Comparison of ENCODE assay signal across 9 mouse cellular contexts in genomic region chr7:126881040-126881439, GRCm38 (mm10). TPM values are rescaled to one million over a fixed set of nuclear protein-coding genes. Genes with fewer than 3 reads are reported as not detected.
DNase-seq lines count a peak whose midpoint lies in the region; ATAC-seq and TF ChIP-seq lines count a peak whose summit lies in the region.
"Had no signal": no experiment of that assay in that cellular context is flagged by ENCODE, and none has a peak within 500 bp of the region (broad histone marks: within the 10 kb centered on the region; RNA-seq: fewer than 3 reads in every experiment).

No protein-coding gene starts in this region.

- H3K4me3 ChIP-seq in embryonic facial prominence, embryonic 15.5 days (replicated peaks) = no peak overlapping the region
- H3K4me3 ChIP-seq in heart, embryonic 12.5 days = peak overlapping the region; percentile 73
- H3K4me3 ChIP-seq in kidney, embryonic 15.5 days (replicated peaks) = peak overlapping the region; percentile 67; the same call in 1 of the 2 replicates
- H3K4me3 ChIP-seq in thymus, adult 2 months (ENCODE audit: control insufficient read depth, insufficient read depth, low read length) = no peak overlapping the region

- TF ChIP-seq CTCF in thymus, adult 2 months (IDR thresholded peaks at IDR 0.05; ENCODE audit: borderline replicate concordance, control insufficient read depth, extremely low read depth, insufficient read depth, low read length, poor library complexity) = no peak

- H3K4me1 ChIP-seq in embryonic facial prominence, embryonic 15.5 days = peaks cover 25% of the 10 kb centered on the region
- H3K4me1 ChIP-seq in heart, embryonic 12.5 days (replicated peaks) = peaks cover 34% of the 10 kb centered on the region
- peaks cover 31% of the 10 kb centered on the region for H3K4me1 ChIP-seq in kidney, embryonic 15.5 days
- H3K4me1 ChIP-seq in thymus, adult 2 months (replicated peaks; ENCODE audit: control insufficient read depth, insufficient read depth, low read length) = peaks cover 27% of the 10 kb centered on the region

- no peak for ATAC-seq in embryonic facial prominence, embryonic 15.5 days (ENCODE audit: insufficient number of reproducible peaks, low FRiP score, low TSS enrichment, low read depth)
- no peak for ATAC-seq in heart, embryonic 12.5 days (ENCODE audit: insufficient number of reproducible peaks, low FRiP score)
- no peak for ATAC-seq in kidney, embryonic 15.5 days (replicated peaks; ENCODE audit: low FRiP score)
- no peak for ATAC-seq in inflammation-experienced regulatory T-cells, adult 6 months

- DNase-seq in lung, postnatal 25 days (ENCODE audit: low spot score) = peak; percentile 83
- no peak for DNase-seq in natural killer cell, adult 2 months (ENCODE audit: low spot score in 2 of 2)
- no peak for DNase-seq in layer of hippocampus, postnatal 25 days (ENCODE audit: extremely low spot score in 1 of 2, low spot score in 1 of 2)
- no peak for DNase-seq in thymus, adult 2 months

- TF ChIP-seq POLR2A in thymus, adult 2 months (IDR thresholded peaks at IDR 0.05; ENCODE audit: control insufficient read depth, extremely low read depth, insufficient read depth, low read length, poor library complexity) = no peak

- no peak overlapping the region for H3K9ac ChIP-seq in embryonic facial prominence, embryonic 15.5 days
- peak overlapping the region; percentile 82; the same call in 1 of the 2 replicates for H3K9ac ChIP-seq in heart, embryonic 12.5 days
- peak overlapping the region; percentile 35; the same call in 1 of the 2 replicates for H3K9ac ChIP-seq in kidney, embryonic 15.5 days
- H3K9ac ChIP-seq: stomach, embryonic 15.5 days had no signal

- peaks cover 45% of the 10 kb centered on the region for H3K36me3 ChIP-seq in embryonic facial prominence, embryonic 15.5 days
- H3K36me3 ChIP-seq in heart, embryonic 12.5 days = peaks cover 45% of the 10 kb centered on the region
- H3K36me3 ChIP-seq in kidney, embryonic 15.5 days = peaks cover 46% of the 10 kb centered on the region
- peaks cover 37% of the 10 kb centered on the region for H3K36me3 ChIP-seq in thymus, adult 2 months (ENCODE audit: control insufficient read depth, insufficient read depth, low read length)

- H3K27me3 ChIP-seq in embryonic facial prominence, embryonic 15.5 days = no peaks in the 10 kb centered on the region
- H3K27me3 ChIP-seq in heart, embryonic 12.5 days (replicated peaks) = no peaks in the 10 kb centered on the region
- no peaks in the 10 kb centered on the region for H3K27me3 ChIP-seq in kidney, embryonic 15.5 days
- H3K27me3 ChIP-seq in thymus, adult 2 months (ENCODE audit: control insufficient read depth, insufficient read depth, low read length) = no peaks in the 10 kb centered on the region
- H3K27me3 ChIP-seq: stomach, embryonic 15.5 days had no signal

- peak overlapping the region; percentile 82; the same call in 1 of the 2 replicates for H3K4me2 ChIP-seq in embryonic facial prominence, embryonic 15.5 days (replicated peaks)
- peak overlapping the region; percentile 92 for H3K4me2 ChIP-seq in heart, embryonic 12.5 days
- H3K4me2 ChIP-seq in kidney, embryonic 15.5 days = peak overlapping the region; percentile 92

- WGBS in embryonic facial prominence, embryonic 15.5 days = 68% methylated on average over 6 of the region's 6 CpGs
- 62% methylated on average over 6 of the region's 6 CpGs for WGBS in heart, embryonic 12.5 days
- 67% methylated on average over 6 of the region's 6 CpGs for WGBS in kidney, embryonic 15.5 days
- WGBS in thymus, adult 2 months = 46% methylated on average over 6 of the region's 6 CpGs

- no peaks in the 10 kb centered on the region for H3K9me3 ChIP-seq in embryonic facial prominence, embryonic 15.5 days (replicated peaks)
- H3K9me3 ChIP-seq in heart, embryonic 12.5 days (replicated peaks) = no peaks in the 10 kb centered on the region
- H3K9me3 ChIP-seq in kidney, embryonic 15.5 days (replicated peaks) = no peaks in the 10 kb centered on the region
- H3K9me3 ChIP-seq: stomach, embryonic 15.5 days had no signal

- H3K27ac ChIP-seq in embryonic facial prominence, embryonic 15.5 days (replicated peaks) = no peak overlapping the region
- H3K27ac ChIP-seq in heart, embryonic 12.5 days (ENCODE audit: poor library complexity, severe bottlenecking) = peak overlapping the region; percentile 89
- H3K27ac ChIP-seq in kidney, embryonic 15.5 days = peak overlapping the region; percentile 73
- no peak overlapping the region for H3K27ac ChIP-seq in thymus, adult 2 months (ENCODE audit: control insufficient read depth, insufficient read depth, low read length)
- H3K27ac ChIP-seq: stomach, embryonic 15.5 days had no signal

RNA-seq across cellular contexts. Expression of gene Taok2, which starts 3.5 kb away (rescaled TPM):
- polyA plus RNA-seq in embryonic facial prominence, embryonic 15.5 days (2015; fragmentation: Nextera tagmentation; extraction: Ambion mirVana) = 50.4 and 50.6 TPM in 2 replicates
- polyA plus RNA-seq in heart, embryonic 12.5 days (2016; fragmentation: Nextera tagmentation; extraction: Ambion mirVana) = 40.8 and 42.5 TPM in 2 replicates
- polyA plus RNA-seq in kidney, embryonic 15.5 days (2015; fragmentation: Nextera tagmentation; extraction: Ambion mirVana) = 45.8 and 54.2 TPM in 2 replicates
- polyA plus RNA-seq in inflammation-experienced regulatory T-cells, adult 6 months (2017; shearing (Covaris generic)) = 10 to 100 TPM; 16.8 to 20.3 (median 19.6) TPM
- total RNA-seq in layer of hippocampus, postnatal 25 days (2021) = 100 to 1,000 TPM; 150 to 163 TPM
- polyA plus RNA-seq in thymus, adult 2 months (2012; rRNA removed) = 182 and 198 TPM in 2 replicates

RNA-seq across cellular contexts. Expression of gene Ino80e, which starts 18.9 kb away (rescaled TPM):
- polyA plus RNA-seq in embryonic facial prominence, embryonic 15.5 days (2015; fragmentation: Nextera tagmentation; extraction: Ambion mirVana) = 84.4 and 92.0 TPM in 2 replicates
- polyA plus RNA-seq in heart, embryonic 12.5 days (2016; fragmentation: Nextera tagmentation; extraction: Ambion mirVana) = 62.9 and 66.8 TPM in 2 replicates
- polyA plus RNA-seq in kidney, embryonic 15.5 days (2015; fragmentation: Nextera tagmentation; extraction: Ambion mirVana) = 88.9 and 91.0 TPM in 2 replicates
- 10 to 100 TPM; 63.0 to 88.4 (median 68.7) TPM for polyA plus RNA-seq in inflammation-experienced regulatory T-cells, adult 6 months (2017; shearing (Covaris generic))
- 10 to 100 TPM; 50.7 to 51.7 TPM for total RNA-seq in layer of hippocampus, postnatal 25 days (2021)
- polyA plus RNA-seq in thymus, adult 2 months (2012; rRNA removed) = 120 and 122 TPM in 2 replicates

RNA-seq across cellular contexts. Expression of gene Hirip3, which starts 19.3 kb away (rescaled TPM):
- 26.8 and 33.3 TPM in 2 replicates for polyA plus RNA-seq in embryonic facial prominence, embryonic 15.5 days (2015; fragmentation: Nextera tagmentation; extraction: Ambion mirVana)
- 18.0 and 22.5 TPM in 2 replicates for polyA plus RNA-seq in heart, embryonic 12.5 days (2016; fragmentation: Nextera tagmentation; extraction: Ambion mirVana)
- polyA plus RNA-seq in kidney, embryonic 15.5 days (2015; fragmentation: Nextera tagmentation; extraction: Ambion mirVana) = 36.8 and 40.1 TPM in 2 replicates
- 10 to 100 TPM; 11.2 to 19.3 (median 18.2) TPM for polyA plus RNA-seq in inflammation-experienced regulatory T-cells, adult 6 months (2017; shearing (Covaris generic))
- total RNA-seq in layer of hippocampus, postnatal 25 days (2021) = 10 to 100 TPM; 19.5 to 31.1 TPM
- 18.7 and 24.6 TPM in 2 replicates for polyA plus RNA-seq in thymus, adult 2 months (2012; rRNA removed)

RNA-seq across cellular contexts. Expression of gene Doc2a, which starts 33.8 kb away (rescaled TPM):
- 0.85 and 1.6 TPM in 2 replicates for polyA plus RNA-seq in embryonic facial prominence, embryonic 15.5 days (2015; fragmentation: Nextera tagmentation; extraction: Ambion mirVana)
- not detected in 2 replicates for polyA plus RNA-seq in heart, embryonic 12.5 days (2016; fragmentation: Nextera tagmentation; extraction: Ambion mirVana)
- polyA plus RNA-seq in kidney, embryonic 15.5 days (2015; fragmentation: Nextera tagmentation; extraction: Ambion mirVana) = 6.6 and 11.4 TPM in 2 replicates
- not detected for polyA plus RNA-seq in inflammation-experienced regulatory T-cells, adult 6 months (2017; shearing (Covaris generic))
- total RNA-seq in layer of hippocampus, postnatal 25 days (2021) = 10 to 100 TPM; 15.6 to 16.2 TPM
- polyA plus RNA-seq in thymus, adult 2 months (2012; rRNA removed) = 0.12 and 0.13 TPM in 2 replicates

RNA-seq across cellular contexts. Expression of gene Tmem219, which starts 41.7 kb away (rescaled TPM):
- polyA plus RNA-seq in embryonic facial prominence, embryonic 15.5 days (2015; fragmentation: Nextera tagmentation; extraction: Ambion mirVana) = 34.7 and 37.0 TPM in 2 replicates
- 17.6 and 19.9 TPM in 2 replicates for polyA plus RNA-seq in heart, embryonic 12.5 days (2016; fragmentation: Nextera tagmentation; extraction: Ambion mirVana)
- polyA plus RNA-seq in kidney, embryonic 15.5 days (2015; fragmentation: Nextera tagmentation; extraction: Ambion mirVana) = 28.5 and 31.6 TPM in 2 replicates
- polyA plus RNA-seq in inflammation-experienced regulatory T-cells, adult 6 months (2017; shearing (Covaris generic)) = 10 to 100 TPM; 36.8 to 69.8 (median 47.7) TPM
- total RNA-seq in layer of hippocampus, postnatal 25 days (2021) = 10 to 100 TPM; 20.2 to 25.5 TPM
- polyA plus RNA-seq in thymus, adult 2 months (2012; rRNA removed) = 87.7 and 94.7 TPM in 2 replicates

Comparison
In these comparisons a context has a peak if more than half of its experiments do, and no peak if none do; other contexts are left out.
1. H3K27ac ChIP-seq: peak in heart, embryonic 12.5 days (single experiment) and kidney, embryonic 15.5 days (single experiment); none in embryonic facial prominence, embryonic 15.5 days (single experiment) and thymus, adult 2 months (single experiment).
2. H3K4me3 ChIP-seq: peak in heart, embryonic 12.5 days (single experiment) and kidney, embryonic 15.5 days (single experiment); none in embryonic facial prominence, embryonic 15.5 days (single experiment) and thymus, adult 2 months (single experiment).
3. Peak in every context shown above with its lines, with median percentiles within 50 percentile points of each other: H3K4me2 ChIP-seq.